Mouse (Mus musculus): ENCODE measurements around the gene Hipk4. TPM values are rescaled to one million over a fixed set of nuclear protein-coding genes. Genes with fewer than 3 reads are reported as not detected.

Hipk4 gene
- 0.43 and 0.51 TPM in 2 replicates for polyA plus RNA-seq (2012; rRNA removed)

DNA sequence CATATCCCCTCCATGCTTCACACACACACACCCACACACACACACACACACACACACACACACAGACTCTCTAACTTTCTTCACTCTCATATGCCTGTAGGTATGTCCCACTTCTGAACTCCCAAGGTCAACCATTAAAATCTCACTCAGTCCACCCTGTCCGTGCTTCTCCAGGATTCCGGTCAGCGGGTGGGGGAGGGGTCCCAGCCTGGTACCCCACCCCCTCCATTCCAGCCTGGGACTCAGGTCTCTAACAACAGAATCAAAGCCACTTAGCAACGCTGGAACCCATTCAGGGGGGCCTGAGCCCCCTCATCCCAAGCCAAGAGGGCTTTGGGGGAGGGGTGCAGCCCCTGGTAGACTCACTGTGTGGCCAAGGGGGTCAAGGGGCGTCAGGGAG, at the start of gene Hipk4:
Gene Hipk4 (plus strand): TSS at position 301 of the 400 bp plus-strand sequence.

DNA sequence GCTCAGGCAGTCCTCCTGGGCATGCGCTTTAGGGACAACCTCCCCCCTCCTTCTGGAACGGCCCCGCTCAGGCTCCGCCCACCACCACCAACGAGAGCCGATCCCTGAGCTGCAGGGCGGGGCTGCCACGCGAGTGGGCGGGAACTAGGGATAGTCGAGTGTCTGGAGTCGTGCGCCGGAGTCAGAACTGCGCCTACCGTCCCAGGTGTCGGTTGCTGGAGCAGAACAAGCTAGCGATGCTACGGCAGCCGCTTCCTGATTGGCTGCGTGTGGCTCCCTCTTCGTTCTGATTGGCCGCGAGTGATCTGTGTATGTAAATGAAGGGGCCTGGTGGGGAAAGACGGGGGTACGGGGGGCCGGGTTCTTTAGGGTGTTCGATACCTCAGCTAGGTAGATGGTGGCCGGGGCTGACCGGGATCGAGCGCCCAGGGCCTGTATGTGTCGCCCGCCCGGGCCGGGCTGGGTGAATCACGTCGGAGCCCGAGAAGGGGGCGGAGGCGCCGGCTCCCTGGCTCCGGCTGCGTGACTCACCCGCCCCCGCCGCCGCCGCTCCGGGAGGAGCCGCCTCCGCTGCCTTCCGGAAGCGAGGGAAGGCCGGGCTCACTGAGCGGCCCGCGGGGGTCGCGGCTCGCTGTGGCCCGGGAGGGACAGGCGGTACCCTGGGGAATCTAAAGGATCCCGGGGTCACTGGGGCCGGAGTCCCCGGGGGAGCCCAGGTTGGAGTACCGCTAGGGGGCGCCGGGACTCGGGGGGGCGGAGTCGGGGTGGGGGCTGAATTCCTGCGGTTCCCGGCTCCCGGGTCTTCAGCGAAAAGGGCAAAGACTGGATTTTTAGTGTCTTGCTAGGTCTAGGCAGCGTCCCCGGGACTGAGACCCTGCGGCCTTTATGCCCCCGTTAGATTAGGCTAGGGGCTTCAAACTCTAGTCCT, 36.0 kb upstream of the Hipk4 start, which contains the start of gene Sertad1:
Gene Sertad1 (plus strand): TSS at position 141 of the 928 bp plus-strand sequence.

DNA sequence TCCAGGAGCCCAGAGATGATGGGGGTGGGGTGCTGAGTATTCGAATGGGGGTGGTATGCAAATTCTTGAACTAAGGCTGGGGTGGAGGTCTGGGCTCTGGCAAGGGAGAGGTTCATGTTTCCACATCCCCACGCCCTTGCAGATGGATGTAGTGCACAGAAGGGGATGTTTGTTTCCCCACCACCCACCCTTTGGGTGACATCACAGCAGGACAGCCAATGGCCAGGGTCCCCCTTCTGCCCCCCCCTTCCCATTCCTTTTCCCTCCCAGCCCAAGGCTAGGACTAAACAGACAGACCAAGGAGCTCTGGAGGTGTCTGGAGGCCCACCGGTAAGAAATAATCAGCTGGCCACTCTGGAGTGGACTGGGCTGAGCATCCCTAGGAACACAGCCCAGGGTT, 24.0 kb upstream of the Hipk4 start, which contains the start of gene Prx:
Gene Prx (plus strand): TSS at position 289 of the 400 bp plus-strand sequence.

DNA sequence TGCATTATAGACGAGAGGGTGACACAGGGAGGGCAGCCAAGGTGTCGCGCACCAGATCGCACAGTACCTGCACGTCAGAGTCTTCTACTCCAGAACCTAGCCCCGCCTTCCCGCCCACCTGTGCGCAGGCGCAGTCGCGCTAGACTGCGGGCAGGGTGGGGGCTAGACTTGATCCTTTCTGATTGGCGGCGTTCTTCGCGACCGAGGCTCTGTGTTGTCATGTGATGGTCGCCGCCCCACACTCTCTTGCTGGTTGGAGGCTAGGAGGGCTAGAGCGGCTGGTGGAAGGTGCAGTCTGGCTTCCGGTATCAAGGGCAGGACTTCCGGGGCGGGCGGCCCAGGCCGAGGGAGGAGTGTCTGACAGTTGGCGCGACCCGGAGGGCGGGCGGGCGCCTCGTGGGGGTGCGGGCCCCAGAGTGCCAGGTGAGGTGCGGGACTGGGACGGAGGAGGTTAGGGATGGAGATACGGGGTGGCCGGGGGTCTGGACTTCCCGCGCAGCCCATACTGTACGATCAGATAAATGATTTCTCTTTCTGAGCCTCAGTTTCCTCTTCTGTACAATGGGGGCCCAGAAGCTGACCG, 30.0 kb downstream of the Hipk4 start, which contains the start of the genes Pld3 and 2310022A10Rik:
Gene Pld3 (minus strand): TSS at position 288 of the 583 bp plus-strand sequence.
Gene 2310022A10Rik (plus strand): TSS at position 303 of the 583 bp plus-strand sequence.

Other genes with a start within 250 kb of the Hipk4 start
- gene Ltbp4, start 185.6 kb upstream of the Hipk4 start, polyA plus RNA-seq (2012; rRNA removed), result 4.1 and 4.5 TPM in 2 replicates
- gene Shkbp1, start 167.2 kb upstream of the Hipk4 start, polyA plus RNA-seq (2012; rRNA removed), result 16.5 and 19.7 TPM in 2 replicates
- gene Gm20479, start 165.8 kb upstream of the Hipk4 start, polyA plus RNA-seq (2012; rRNA removed), result 0.16 TPM in 1 of 2 replicates, not detected in the other
- 0.06 and 0.07 TPM in 2 replicates for gene Sptbn4, start 75.6 kb upstream of the Hipk4 start, polyA plus RNA-seq (2012; rRNA removed)
- 646 and 662 TPM in 2 replicates for gene Blvrb, start 75.3 kb upstream of the Hipk4 start, polyA plus RNA-seq (2012; rRNA removed)
- 21.9 and 25.8 TPM in 2 replicates for gene Sertad3, start 49.5 kb upstream of the Hipk4 start, polyA plus RNA-seq (2012; rRNA removed)
- 8.9 and 10.4 TPM in 2 replicates for gene Sertad1, start 36.4 kb upstream of the Hipk4 start, polyA plus RNA-seq (2012; rRNA removed)
- 0.66 and 0.74 TPM in 2 replicates for gene Prx, start 23.9 kb upstream of the Hipk4 start, polyA plus RNA-seq (2012; rRNA removed)
- 40.9 and 46.4 TPM in 2 replicates for gene Pld3, start 30.0 kb downstream of the Hipk4 start, polyA plus RNA-seq (2012; rRNA removed)
- 11.7 and 13.6 TPM in 2 replicates for gene 2310022A10Rik, start 30.0 kb downstream of the Hipk4 start, polyA plus RNA-seq (2012; rRNA removed)
- gene Akt2, start 68.3 kb downstream of the Hipk4 start, polyA plus RNA-seq (2012; rRNA removed), result 20.9 and 24.0 TPM in 2 replicates
- 0.01 TPM in 1 of 2 replicates, not detected in the other for gene Ttc9b, start 130.6 kb downstream of the Hipk4 start, polyA plus RNA-seq (2012; rRNA removed)
- gene Map3k10, start 151.3 kb downstream of the Hipk4 start, polyA plus RNA-seq (2012; rRNA removed), result 3.2 TPM in 2 replicates
- 0.18 and 0.48 TPM in 2 replicates for gene Zfp607b, start 166.1 kb downstream of the Hipk4 start, polyA plus RNA-seq (2012; rRNA removed)
- gene Zfp60, start 208.1 kb downstream of the Hipk4 start, polyA plus RNA-seq (2012; rRNA removed), result 1.5 and 1.8 TPM in 2 replicates